Mouse (Mus musculus) heart, postnatal 0 days (tissue): ENCODE measurements around the gene Slc1a4.

Experiments used
- CTCF ChIP-seq: IDR thresholded peaks from 2 replicates; pipeline ENCODE4 v1.5.1; 2016; ENCODE audit warnings: antibody characterized with exemption, control low read depth, low read depth
- EP300 ChIP-seq: IDR thresholded peaks from 2 replicates; pipeline ENCODE4 v1.6.1; 2016; ENCODE audit warnings: antibody characterized with exemption, low read depth

GRCm38 (mm10) chr11:20318659-20319454, 13.7 kb downstream of the Slc1a4 start:
- TF ChIP-seq EP300 (no peak), CTCF (no peak)
